Mouse (Mus musculus) gastrocnemius, adult 2 months (tissue): ENCODE data around the gene Serinc3. TPM values are rescaled to one million over a fixed set of nuclear protein-coding genes. Genes with fewer than 3 reads are reported as not detected.

Source experiments
- DNase-seq: peaks from one replicate; pipeline ENCODE4 v3.0.0; 2022
- H3K27ac ChIP-seq: fragments of 200-600 bp; 2 replicates; pipeline ENCODE4 v1.8.1; 2022; ENCODE audit warnings: mild to moderate bottlenecking
- H3K4me3 ChIP-seq: fragments of 200-600 bp; 2 replicates; pipeline ENCODE4 v1.8.1; 2022; ENCODE audit warnings: mild to moderate bottlenecking, moderate library complexity
- CTCF ChIP-seq: fragments of 200-600 bp; IDR thresholded peaks from 2 replicates; pipeline ENCODE4 v1.8.1; 2022; ENCODE audit warnings: antibody characterized with exemption, mild to moderate bottlenecking, moderate library complexity
- intact Hi-C: fragments of 180-260 bp; cut with DNase I; formaldehyde crosslinking; loops from one replicate; pipeline ENCODE4 v1.15.1; 2025
- total RNA-seq, 2 experiments: library from RNA; stranded (reverse); gene quantifications; 2 replicates each; pipeline ENCODE4 v1.2.3; 2021

Gene Serinc3
- total RNA-seq, 2 experiments from 2014 or later, result 118 to 147 TPM

DNA sequence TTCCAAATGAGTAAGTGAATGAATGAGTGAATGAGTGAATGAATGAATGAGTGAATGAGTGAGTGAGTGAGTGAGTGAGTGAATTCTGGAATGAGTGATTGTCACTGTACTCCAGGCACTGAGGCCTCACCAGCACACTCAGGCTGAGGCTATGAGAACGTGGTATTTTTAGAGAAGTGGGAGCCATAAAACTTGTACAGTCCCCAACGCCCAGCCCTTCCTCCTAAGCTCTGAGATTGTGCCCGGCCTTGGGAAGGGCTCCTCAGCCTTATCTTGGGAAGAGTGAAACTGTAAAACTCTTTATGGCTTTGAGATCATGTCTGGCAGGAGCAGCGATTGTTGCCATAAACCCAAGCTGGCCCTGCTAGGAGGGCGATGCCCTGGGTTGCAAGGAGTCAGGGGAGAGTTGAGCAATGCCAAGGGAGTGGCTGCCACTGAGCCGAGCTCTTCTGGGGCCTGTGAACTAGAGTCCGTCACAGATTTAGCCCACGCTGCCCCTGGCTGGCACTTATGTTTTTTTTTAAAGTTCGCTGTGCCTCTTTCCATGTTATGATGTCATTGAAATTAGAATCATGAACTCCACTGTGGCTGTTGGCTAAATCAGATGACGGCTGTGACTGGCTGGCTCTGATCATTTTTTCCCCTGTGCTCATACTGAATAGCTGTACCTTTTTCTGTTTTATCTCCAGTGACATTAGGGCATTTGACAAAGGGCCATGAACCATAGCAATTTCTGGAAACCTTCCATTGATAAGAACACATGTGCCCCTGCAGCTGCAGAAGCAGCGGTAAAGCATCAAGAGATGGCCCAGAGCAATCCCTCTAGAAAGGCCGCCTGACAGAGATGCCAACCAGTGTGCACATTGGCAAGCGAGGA is 64.6 kb downstream of the Serinc3 start:
- intact Hi-C loops, result no loop called here
- peak; percentile 38 for DNase-seq
- TF ChIP-seq CTCF, result no peak
- no peak overlapping the region for H3K4me3 ChIP-seq
- H3K27ac ChIP-seq, result peak overlapping the region; percentile 52

DNA sequence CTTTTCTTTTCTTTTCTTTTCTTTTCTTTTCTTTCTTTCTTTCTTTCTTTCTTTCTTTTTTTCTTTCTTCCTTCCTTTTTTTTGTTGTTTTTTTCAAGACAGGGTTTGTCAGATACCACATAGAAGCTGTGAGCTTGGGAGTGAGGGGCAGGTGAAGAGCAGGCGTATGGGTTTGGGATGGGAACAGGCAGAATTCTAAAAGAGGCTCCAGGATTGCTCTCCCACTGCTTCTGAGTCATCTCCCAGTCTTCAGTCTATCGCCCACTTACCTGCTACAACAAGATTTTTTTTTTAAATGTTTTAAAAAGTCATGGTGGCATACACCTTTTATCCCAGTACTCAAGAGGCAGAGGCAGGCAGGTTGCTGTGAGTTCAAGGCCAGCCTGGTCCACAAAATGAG is 66.9 kb downstream of the Serinc3 start:
- intact Hi-C loops, result no loop called here

DNA sequence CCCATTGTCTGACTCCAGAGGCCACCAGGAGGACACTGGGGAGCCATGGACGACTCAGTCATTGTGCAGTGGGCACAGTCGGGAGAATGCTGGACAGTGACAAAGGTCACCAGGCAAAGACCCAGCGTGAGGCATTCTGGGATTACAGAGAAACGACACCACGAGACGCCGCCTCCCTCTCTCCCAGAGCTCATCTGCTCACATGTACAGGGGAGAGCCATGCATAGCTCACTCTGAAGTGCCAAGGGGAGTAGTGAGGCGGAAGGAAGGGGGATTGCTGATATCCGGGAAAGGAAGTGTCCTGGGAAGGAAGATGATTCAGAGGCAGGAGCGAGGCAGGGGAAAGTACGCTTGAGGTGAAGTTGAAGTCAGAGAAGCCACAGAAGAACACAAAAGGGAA is 69.7 kb downstream of the Serinc3 start:
- H3K27ac ChIP-seq, result no peak overlapping the region
- TF ChIP-seq CTCF, result no peak

More for the DNA sequence above, 66.9 kb downstream of the Serinc3 start:
- H3K27ac ChIP-seq, result no peak overlapping the region
- TF ChIP-seq CTCF, result no peak
- H3K4me3 ChIP-seq, result no peak overlapping the region
- no peak for DNase-seq

DNA sequence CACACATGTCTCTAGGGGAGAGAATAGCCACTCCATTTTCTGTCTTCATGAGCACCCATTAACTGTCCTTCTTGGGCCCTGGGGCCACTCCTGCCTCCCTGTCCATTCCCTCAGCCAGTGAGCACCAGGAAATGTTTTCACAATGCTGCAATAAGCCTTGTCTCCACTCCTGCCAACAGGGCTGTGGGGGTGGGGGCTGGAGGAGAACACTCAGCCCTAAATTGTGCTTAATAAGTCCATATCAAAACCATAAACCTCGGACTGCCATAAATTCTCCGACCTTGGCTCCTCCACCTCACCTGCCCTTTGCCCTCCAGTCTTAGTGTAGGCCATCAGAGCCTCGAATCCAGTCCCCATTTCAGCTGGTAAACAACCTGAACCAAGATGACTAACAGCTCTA is 70.6 kb downstream of the Serinc3 start:
- DNase-seq, result no peak
- Histone ChIP-seq H3K4me3 (no peak overlapping the region), H3K27ac (no peak overlapping the region)
- TF ChIP-seq CTCF, result no peak
- intact Hi-C loops, result no loop called here

More for the DNA sequence above, 69.7 kb downstream of the Serinc3 start:
- DNase-seq, result no peak
- H3K4me3 ChIP-seq, result peak overlapping the region; percentile 38
- intact Hi-C loops, result no loop called here

Other genes starting within 250 kb of the Serinc3 start
- gene Jph2, start 247.1 kb downstream of the Serinc3 start, total RNA-seq, result 100 to 1,000 TPM; 424 to 437 TPM
- gene Oser1, start 220.4 kb downstream of the Serinc3 start, total RNA-seq, result 10 to 100 TPM; 32.4 to 38.2 TPM
- not detected for gene Gdap1l1, start 206.7 kb downstream of the Serinc3 start, total RNA-seq
- 100 to 1,000 TPM in 1 of 2 experiments, 10 to 100 TPM in 1; 73.8 to 106 TPM for gene Fitm2, start 172.5 kb downstream of the Serinc3 start, total RNA-seq
- gene R3hdml, start 152.8 kb downstream of the Serinc3 start, total RNA-seq, result not detected
- not detected for gene Hnf4a, start 138.3 kb downstream of the Serinc3 start, total RNA-seq
- gene Ttpal, start 42.8 kb downstream of the Serinc3 start, total RNA-seq, result 1 to 10 TPM; 3.4 to 5.3 TPM
- gene Pkig, start 13.3 kb upstream of the Serinc3 start, total RNA-seq, result 100 to 1,000 TPM in 1 of 2 experiments, 10 to 100 TPM in 1; 93.9 to 125 TPM
- gene Ada, start 105.1 kb upstream of the Serinc3 start, total RNA-seq, result under 1 TPM; 0.38 to 0.39 TPM
- gene Ccn5, start 175.7 kb upstream of the Serinc3 start, total RNA-seq, result 1 to 10 TPM in 1 of 2 experiments, under 1 TPM in 1; 0.87 to 1.8 TPM
- not detected for gene Kcnk15, start 208.5 kb upstream of the Serinc3 start, total RNA-seq